Mouse (Mus musculus): ENCODE data around the gene Abl1.

DNA sequence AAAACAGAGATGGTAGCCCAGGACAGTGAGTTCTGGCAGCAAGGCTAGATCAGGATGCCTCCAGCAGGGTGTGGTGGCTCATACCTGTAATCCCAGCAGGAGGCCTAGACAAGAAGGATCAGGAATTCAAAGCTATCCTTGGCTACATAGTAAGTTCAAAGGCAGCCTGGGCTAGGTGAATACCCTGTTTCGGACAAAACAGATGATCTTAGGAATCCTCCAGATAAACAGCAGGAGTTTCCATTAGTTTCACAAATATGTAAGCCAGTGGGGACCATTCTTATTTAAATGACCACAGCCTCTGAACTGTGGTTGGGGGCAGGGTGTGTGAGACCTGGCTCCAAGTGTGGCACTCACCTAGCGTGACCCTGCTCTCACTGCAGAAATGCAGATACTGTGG is 91.1 kb downstream of the Abl1 start:
- no peak for TF ChIP-seq CTCF (IDR thresholded peaks at IDR 0.05; ENCODE audit: control insufficient read depth, insufficient read depth, insufficient read length)
- no peak for TF ChIP-seq MYOD1 (IDR thresholded peaks at IDR 0.05; ENCODE audit: control insufficient read depth, insufficient read length, low read depth)
- TF ChIP-seq CEBPB (IDR thresholded peaks at IDR 0.05; ENCODE audit: low read depth): no peak
- no peak for TF ChIP-seq USF1 (IDR thresholded peaks at IDR 0.05; ENCODE audit: low read depth)
- no peak for TF ChIP-seq MAX (IDR thresholded peaks at IDR 0.05)

All from C2C12 (cell line).